Mouse (Mus musculus) brain, adult 2 months (tissue): ENCODE data around the gene Cdiptos.

Experiments
- DNase-seq: peaks from one replicate; pipeline ENCODE4 v3.0.0; 2011; ENCODE audit warnings: low read depth, low spot score

Gene Cdiptos

GRCm38 (mm10) chr7:127014320-127014719, 38.4 kb upstream of the Cdiptos start, which contains the start of gene Mvp:
TSS of gene Mvp (minus strand) at chr7:127014621.
- peak; percentile 73 for DNase-seq

- DNase-seq, result no peak
Measured at GRCm38 (mm10) chr7:127013385-127013784, 37.5 kb upstream of the Cdiptos start.

- no peak for DNase-seq
Measured at GRCm38 (mm10) chr7:127012845-127013244, 36.9 kb upstream of the Cdiptos start.

- peak; percentile 45 for DNase-seq
Measured at GRCm38 (mm10) chr7:127012374-127012773, 36.5 kb upstream of the Cdiptos start.

- no peak for DNase-seq
Measured at GRCm38 (mm10) chr7:127011717-127012116, 35.8 kb upstream of the Cdiptos start.

- no peak for DNase-seq
Measured at GRCm38 (mm10) chr7:127011051-127011450, 35.2 kb upstream of the Cdiptos start.

GRCm38 (mm10) chr7:127009307-127010085, 33.6 kb upstream of the Cdiptos start:
- DNase-seq, result no peak

GRCm38 (mm10) chr7:127008239-127009019, 32.5 kb upstream of the Cdiptos start:
- peak; percentile 99 for DNase-seq

- DNase-seq, result no peak
Measured at GRCm38 (mm10) chr7:127007313-127008024, 31.6 kb upstream of the Cdiptos start.

- no peak for DNase-seq
Measured at GRCm38 (mm10) chr7:127004122-127004875, 28.4 kb upstream of the Cdiptos start.

GRCm38 (mm10) chr7:127003620-127004019, 27.7 kb upstream of the Cdiptos start:
- no peak for DNase-seq

- DNase-seq, result no peak
Measured at GRCm38 (mm10) chr7:126999568-126999967, 23.7 kb upstream of the Cdiptos start.

- no peak for DNase-seq
Measured at GRCm38 (mm10) chr7:126996449-126996848, 20.6 kb upstream of the Cdiptos start.

GRCm38 (mm10) chr7:126988816-126989215, 12.9 kb upstream of the Cdiptos start:
- no peak for DNase-seq

- DNase-seq, result peak; percentile 94
Measured at GRCm38 (mm10) chr7:126986319-126986718, 10.4 kb upstream of the Cdiptos start.

GRCm38 (mm10) chr7:126984667-126985444, 9.0 kb upstream of the Cdiptos start:
- peak; percentile 83 for DNase-seq

- peak; percentile 56 for DNase-seq
Measured at GRCm38 (mm10) chr7:126983113-126983512, 7.2 kb upstream of the Cdiptos start.

GRCm38 (mm10) chr7:126982054-126982453, 6.2 kb upstream of the Cdiptos start:
- DNase-seq, result no peak

- DNase-seq, result peak; percentile 22
Measured at GRCm38 (mm10) chr7:126981601-126982000, 5.7 kb upstream of the Cdiptos start.

- no peak for DNase-seq
Measured at GRCm38 (mm10) chr7:126978841-126979240, 2.9 kb upstream of the Cdiptos start.
